Mouse (Mus musculus) liver, adult 2 months (tissue): Measurements from ENCODE around the gene Rassf5. TPM values are rescaled to one million over a fixed set of nuclear protein-coding genes. Genes with fewer than 3 reads are reported as not detected.

Source experiments
- DNase-seq: peaks from one replicate; pipeline ENCODE4 v3.0.0-alpha.2; 2011; ENCODE audit warnings: low read depth, low spot score; ENCODE audit errors: extremely low read depth
- H3K27ac ChIP-seq: fragments of 200-500 bp; replicated peaks from 2 replicates; pipeline ENCODE4 v1.5.1; 2012; ENCODE audit warnings: low read depth, mild to moderate bottlenecking, control low read depth, inconsistent platforms, low read length; ENCODE audit not compliant: insufficient read depth
- H3K27me3 ChIP-seq: fragments of 200-500 bp; 2 replicates; pipeline ENCODE4 v1.6.1; 2012; ENCODE audit warnings: mild to moderate bottlenecking, moderate library complexity, low read length, inconsistent platforms; ENCODE audit not compliant: control insufficient read depth, insufficient read depth
- H3K36me3 ChIP-seq: fragments of 200-500 bp; 2 replicates; pipeline ENCODE4 v1.6.1; 2012; ENCODE audit warnings: low read length, inconsistent platforms; ENCODE audit not compliant: control insufficient read depth, insufficient read depth
- H3K4me1 ChIP-seq: fragments of 200-500 bp; 2 replicates; pipeline ENCODE4 v1.6.1; 2011; ENCODE audit warnings: low read length; ENCODE audit not compliant: control insufficient read depth, insufficient read depth
- H3K4me3 ChIP-seq: fragments of 200-500 bp; 2 replicates; pipeline ENCODE4 v1.5.1; 2011; ENCODE audit warnings: low read depth, mild to moderate bottlenecking, control low read depth, low read length, moderate library complexity; ENCODE audit not compliant: insufficient read depth
- H3K79me2 ChIP-seq: fragments of 200-500 bp; 2 replicates; pipeline ENCODE4 v1.6.1; 2012; ENCODE audit warnings: inconsistent platforms, mild to moderate bottlenecking, low read length, moderate library complexity; ENCODE audit not compliant: control insufficient read depth, insufficient read depth
- H3K9ac ChIP-seq: fragments of 200-500 bp; 2 replicates; pipeline ENCODE4 v1.6.1; 2012; ENCODE audit warnings: low read depth, mild to moderate bottlenecking, control low read depth, inconsistent platforms, low read length
- CTCF ChIP-seq: fragments of 200-500 bp; IDR thresholded peaks from 2 replicates; pipeline ENCODE4 v1.5.1; 2011; ENCODE audit warnings: low read depth, low read length, control low read depth
- POLR2A ChIP-seq: fragments of 200-500 bp; IDR thresholded peaks from 2 replicates; pipeline ENCODE4 v1.6.1; 2011; ENCODE audit warnings: low read length, control low read depth; ENCODE audit not compliant: insufficient read depth; ENCODE audit errors: extremely low read depth
- WGBS: fragments of 180-500 bp; shearing (Covaris S2); methylation state at CpG from one replicate; pipeline ENCODE4 v1.1.7; 2018; 5-methylcytosine and 5-hydroxymethylcytosine counted together
- polyA plus RNA-seq: library from polyadenylated mRNA; depleted of rRNA; stranded (reverse); fragments of >200 nt; gene quantifications from 2 replicates; pipeline ENCODE4 v1.2.3, GENCODE M21; 2012
- total RNA-seq: library from RNA; depleted of rRNA; stranded (reverse); fragments of >200 nt; gene quantifications from 2 replicates; pipeline ENCODE4 v1.2.3, GENCODE M21; 2014

Rassf5 gene
- total and polyA plus RNA-seq, 2 experiments = 3.4 to 6.1 TPM

- Histone ChIP-seq H3K9ac (no peak overlapping the region), H3K4me1 (peaks cover 14% of the 10 kb centered on the region), H3K27me3 (no peaks in the 10 kb centered on the region), H3K79me2 (no peaks in the 10 kb centered on the region; the same call in 1 of the 2 replicates), H3K27ac (no peak overlapping the region), H3K36me3 (no peaks in the 10 kb centered on the region), H3K4me3 (no peak overlapping the region)
- WGBS = 84% methylated on average over 8 of the region's 8 CpGs
- DNase-seq = no peak
- no peak for TF ChIP-seq POLR2A
- no peak for TF ChIP-seq CTCF
Measured at GRCm38 (mm10) chr1:131209971-131210426, 35.1 kb downstream of the Rassf5 start.

- H3K4me1 ChIP-seq = peaks cover 11% of the 10 kb centered on the region
- H3K4me3 ChIP-seq = no peak overlapping the region
- no peaks in the 10 kb centered on the region; the same call in 1 of the 2 replicates for H3K79me2 ChIP-seq
- no peaks in the 10 kb centered on the region for H3K36me3 ChIP-seq
- DNase-seq = no peak
- H3K27ac ChIP-seq = no peak overlapping the region
- no peak overlapping the region for H3K9ac ChIP-seq
- no peak for TF ChIP-seq POLR2A
- no peak for TF ChIP-seq CTCF
- no peaks in the 10 kb centered on the region for H3K27me3 ChIP-seq
- WGBS = 86% methylated on average over 6 of the region's 6 CpGs
Measured at GRCm38 (mm10) chr1:131208800-131209199, 36.3 kb downstream of the Rassf5 start.

GRCm38 (mm10) chr1:131208081-131208480, 37.0 kb downstream of the Rassf5 start:
- Histone ChIP-seq H3K4me3 (no peak overlapping the region), H3K27ac (peak overlapping the region; percentile 81), H3K9ac (peak overlapping the region; percentile 8), H3K79me2 (no peaks in the 10 kb centered on the region; the same call in 1 of the 2 replicates), H3K27me3 (no peaks in the 10 kb centered on the region), H3K36me3 (no peaks in the 10 kb centered on the region), H3K4me1 (peaks cover 11% of the 10 kb centered on the region)
- TF ChIP-seq CTCF = no peak
- TF ChIP-seq POLR2A = no peak
- WGBS = 43% methylated on average over 5 of the region's 5 CpGs
- DNase-seq = peak; percentile 93

GRCm38 (mm10) chr1:131207531-131207930, 37.5 kb downstream of the Rassf5 start:
- DNase-seq = peak; percentile 57
- Histone ChIP-seq H3K36me3 (no peaks in the 10 kb centered on the region), H3K27ac (peak overlapping the region; percentile 81), H3K4me1 (peaks cover 11% of the 10 kb centered on the region), H3K4me3 (no peak overlapping the region), H3K27me3 (no peaks in the 10 kb centered on the region), H3K9ac (peak overlapping the region; percentile 2; the same call in 1 of the 2 replicates), H3K79me2 (no peaks in the 10 kb centered on the region; the same call in 1 of the 2 replicates)
- WGBS = 16% methylated on average over 5 of the region's 5 CpGs
- peak; percentile 76 for TF ChIP-seq CTCF
- no peak for TF ChIP-seq POLR2A

- TF ChIP-seq CTCF (no peak), POLR2A (no peak)
- H3K79me2 ChIP-seq = no peaks in the 10 kb centered on the region; the same call in 1 of the 2 replicates
- WGBS = 34% methylated on average over 5 of the region's 5 CpGs
Measured at GRCm38 (mm10) chr1:131206342-131206741, 38.7 kb downstream of the Rassf5 start.

GRCm38 (mm10) chr1:131204461-131204860, 40.6 kb downstream of the Rassf5 start:
- no peak overlapping the region for H3K27ac ChIP-seq
- TF ChIP-seq CTCF (no peak), POLR2A (no peak)
- DNase-seq = no peak
- H3K79me2 ChIP-seq = no peaks in the 10 kb centered on the region; the same call in 1 of the 2 replicates
- H3K27me3 ChIP-seq = no peaks in the 10 kb centered on the region
- peaks cover 11% of the 10 kb centered on the region for H3K4me1 ChIP-seq
- no peaks in the 10 kb centered on the region for H3K36me3 ChIP-seq
- no peak overlapping the region for H3K9ac ChIP-seq
- H3K4me3 ChIP-seq = no peak overlapping the region
- WGBS = 86% methylated on average over 8 of the region's 8 CpGs

More at GRCm38 (mm10) chr1:131206342-131206741, 38.7 kb downstream of the Rassf5 start:
- Histone ChIP-seq H3K27ac (peak overlapping the region; percentile 19; the same call in 1 of the 2 replicates), H3K4me1 (peaks cover 11% of the 10 kb centered on the region), H3K4me3 (no peak overlapping the region), H3K27me3 (no peaks in the 10 kb centered on the region), H3K36me3 (no peaks in the 10 kb centered on the region), H3K9ac (no peak overlapping the region)
- DNase-seq = peak; percentile 69
